Mouse (Mus musculus): ENCODE data around the gene Gabre. TPM values are rescaled to one million over a fixed set of nuclear protein-coding genes. Genes with fewer than 3 reads are reported as not detected.
A peak's percentile ranks its signal among the peaks of the same experiment; 100 is the strongest.

Gabre gene
- 1 to 10 TPM in 1 of 2 experiments, under 1 TPM in 1; 0.79 to 1.1 TPM for total RNA-seq (2021)
- long read RNA-seq, experiment 1: 0 reads
- long read RNA-seq, experiment 2, partial matches to known transcripts: 0 of 1 reads
- long read RNA-seq, experiment 2, other reads (novel, unspliced or antisense): 1 of 1 reads

DNA sequence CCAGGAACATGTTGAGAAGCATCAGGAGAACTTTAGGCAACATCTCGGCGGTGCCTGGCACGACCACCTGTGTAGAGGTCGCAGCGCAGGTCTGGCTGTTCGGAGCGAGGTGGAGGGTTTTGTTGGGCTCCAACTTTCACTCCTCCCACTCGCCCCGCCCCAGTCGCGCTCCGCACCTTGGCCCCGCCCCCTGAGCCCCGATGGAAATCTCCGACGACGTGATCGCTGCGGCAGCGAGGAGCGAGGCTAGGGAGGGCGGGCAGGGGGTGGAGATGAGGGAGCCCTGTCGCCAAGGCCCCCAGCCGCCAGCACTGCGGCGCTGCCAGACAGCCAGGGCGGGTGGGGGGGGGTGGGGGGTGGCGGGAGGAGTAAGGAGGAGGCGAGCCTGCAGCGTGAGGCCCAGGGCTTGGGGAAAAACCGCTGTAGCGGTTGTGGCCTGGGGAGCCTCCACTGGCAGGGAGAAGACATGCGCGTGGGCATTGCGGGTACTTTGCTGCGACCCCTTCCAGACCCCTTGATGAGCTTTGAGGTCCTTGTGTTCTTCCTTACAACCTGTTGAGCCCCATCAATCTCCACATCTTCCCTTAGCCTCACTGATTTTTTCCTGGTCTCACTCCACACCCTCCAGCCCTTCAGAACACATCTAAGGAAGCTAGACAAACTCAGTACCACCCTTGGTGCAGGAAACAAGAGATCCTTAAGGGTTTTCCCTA, at the start of gene Gabre:
Gabre (minus strand) TSS at position 145 of the 713 bp plus-strand sequence.
- peak; percentile 50 for DNase-seq

DNA sequence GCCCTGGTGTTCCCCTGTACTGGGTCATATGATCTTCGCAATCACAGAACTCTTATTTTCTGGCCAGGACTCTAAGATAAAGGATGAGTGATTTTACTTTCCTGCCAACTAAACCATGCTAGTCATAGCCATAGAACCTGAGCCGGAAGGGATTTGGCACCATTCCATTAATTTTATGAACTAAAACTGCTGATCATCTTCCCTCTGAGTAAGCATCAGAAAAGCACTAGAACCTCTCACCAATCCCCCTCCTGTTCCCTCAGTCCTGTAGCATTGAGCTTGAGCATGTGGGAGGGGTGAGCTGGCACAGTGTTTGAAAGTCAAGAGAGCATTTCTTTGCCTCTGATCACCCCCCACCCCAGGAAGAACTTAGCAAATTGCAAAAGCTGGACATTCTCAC, 23.2 kb upstream of the Gabre start:
- no peak for DNase-seq

DNA sequence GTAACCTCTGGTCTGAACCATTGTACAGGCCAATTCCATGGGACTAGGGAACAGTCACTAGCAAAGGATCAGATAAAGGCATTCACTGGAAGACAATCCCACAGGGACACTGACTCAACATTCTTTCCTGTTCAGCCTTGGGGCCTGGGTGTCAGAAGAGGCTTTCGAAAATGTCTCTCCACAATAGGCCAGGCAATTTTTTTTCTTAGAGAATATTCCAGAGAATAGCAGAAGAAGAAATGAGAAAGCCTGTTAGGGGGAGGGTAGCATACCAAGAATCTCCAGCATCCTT, 715 bp upstream of the Gabre start:
- no peak for DNase-seq

DNA sequence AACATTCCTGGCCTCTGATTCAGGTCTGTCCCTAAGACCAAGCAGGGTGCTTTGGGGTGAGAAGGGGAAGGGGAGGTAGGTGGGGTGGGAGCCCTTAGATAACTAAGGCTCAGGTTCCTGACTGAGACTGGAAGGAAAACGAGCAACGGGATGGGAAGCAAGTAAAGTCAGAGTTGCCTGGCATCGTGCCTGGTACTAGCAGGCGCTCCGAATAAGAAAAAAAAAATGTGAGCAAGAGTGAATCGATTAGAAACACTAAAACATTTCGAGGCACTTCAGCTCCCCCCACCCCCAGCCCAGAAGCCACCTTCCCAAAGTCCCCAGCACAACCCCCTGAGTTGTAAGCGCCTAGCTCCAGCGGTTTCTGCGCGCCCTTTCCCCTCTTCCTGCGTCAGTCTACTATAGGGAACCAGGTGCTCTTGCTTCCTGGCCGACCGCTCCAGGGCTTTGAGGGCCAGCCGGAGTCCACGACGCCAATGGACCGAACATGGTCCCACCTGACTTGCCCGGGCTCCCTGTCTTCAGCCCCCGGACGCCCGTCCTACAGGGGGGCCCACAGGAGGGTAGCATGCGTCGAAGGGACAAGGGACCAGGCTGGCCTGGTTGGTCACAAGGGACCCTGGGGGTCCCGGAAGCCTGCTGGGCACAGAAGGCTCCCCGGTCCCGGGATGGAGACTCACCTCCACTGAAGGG, 491 bp downstream of the Gabre start:
- peak; percentile 6 for DNase-seq

DNA sequence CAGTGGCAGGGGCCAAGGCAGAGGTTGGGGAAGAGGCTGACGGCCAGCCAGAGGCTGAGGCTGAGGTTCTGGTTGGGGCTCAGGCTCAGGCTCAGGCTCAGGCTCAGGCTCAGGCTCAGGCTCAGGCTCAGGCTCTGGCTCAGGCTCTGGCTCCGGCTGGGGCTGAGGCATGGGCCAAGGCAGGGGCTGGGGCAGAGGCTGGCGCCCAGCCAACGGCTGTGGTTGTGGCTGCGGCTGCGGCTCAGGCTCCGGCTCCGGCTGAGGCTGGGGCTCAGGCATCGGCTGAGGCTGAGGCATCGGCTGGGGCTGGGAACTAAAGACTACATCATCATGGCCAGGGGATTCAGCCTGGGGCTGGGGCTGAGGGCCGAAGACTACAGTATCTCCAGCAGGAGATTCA, 4.0 kb downstream of the Gabre start:
- no peak for DNase-seq

DNA sequence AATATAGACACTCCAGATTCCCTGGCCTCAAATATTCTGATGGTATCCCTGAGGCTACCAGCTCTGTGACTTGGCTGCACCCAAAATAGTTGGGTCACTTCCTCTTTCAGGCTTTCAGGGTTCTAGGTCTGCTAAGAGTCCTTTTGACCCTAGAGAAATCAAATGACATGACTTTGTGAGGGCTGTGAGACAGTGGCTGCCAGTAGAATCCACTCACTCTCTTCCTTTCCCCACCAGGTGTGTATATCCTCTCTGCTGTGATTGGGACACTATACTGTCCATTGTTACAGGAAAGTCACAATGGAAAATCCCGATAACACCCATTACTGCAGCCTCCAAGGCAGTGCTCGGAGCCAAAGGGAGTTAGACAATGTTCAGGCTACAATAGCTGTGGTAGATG, 52.9 kb downstream of the Gabre start, which contains the start of gene Magea4:
Magea4 (plus strand) TSS at position 301 of the 400 bp plus-strand sequence.
- no peak for DNase-seq

Small RNA genes within 50 kb of the gene (microRNA-seq; reads per million reads assigned to microRNA genes)
- gene Mir224 (179 to 256 reads per million in 2 experiments), gene Mir452 (2.5 to 13.4 reads per million in 2 experiments)

Other genes starting within 250 kb of the Gabre start
- not detected for gene Magea4, start 52.8 kb downstream of the Gabre start, total RNA-seq (2021)
- not detected for gene Magea10, start 112.1 kb upstream of the Gabre start, total RNA-seq (2021)